Mouse (Mus musculus): ENCODE measurements around the gene Cd48. TPM values are rescaled to one million over a fixed set of nuclear protein-coding genes. Genes with fewer than 3 reads are reported as not detected.

The Cd48 gene
- polyA plus RNA-seq, 1 experiment from 2014 or later, result 4.4 TPM

- no peaks in the 10 kb centered on the region for H3K4me1 ChIP-seq (ENCODE audit: control insufficient read depth, insufficient read depth, low read length)
- no peaks in the 10 kb centered on the region for H3K36me3 ChIP-seq (ENCODE audit: control insufficient read depth, insufficient read depth, low read length)
- H3K4me2 ChIP-seq (ENCODE audit: low read depth, low read length), result no peak overlapping the region
- H3K9ac ChIP-seq (ENCODE audit: low read depth, low read length), result no peak overlapping the region
- no peak for ATAC-seq
- no peaks in the 10 kb centered on the region for H3K27me3 ChIP-seq (replicated peaks; ENCODE audit: control insufficient read depth, insufficient read depth, low read length)
- WGBS, result 80% methylated on average over 6 of the region's 6 CpGs
- no peaks in the 10 kb centered on the region for H3K9me3 ChIP-seq (ENCODE audit: control insufficient read depth, low read length)
- H3K27ac ChIP-seq (ENCODE audit: low read length), result no peak overlapping the region
- H3K4me3 ChIP-seq (ENCODE audit: low read length), result no peak overlapping the region
Observed at GRCm38 (mm10) chr1:171734898-171735297, 53.1 kb downstream of the Cd48 start.

GRCm38 (mm10) chr1:171748127-171748969 is 66.5 kb downstream of the Cd48 start:
- Histone ChIP-seq H3K4me2 (ENCODE audit: low read depth, low read length) (no peak overlapping the region), H3K36me3 (ENCODE audit: control insufficient read depth, insufficient read depth, low read length) (no peaks in the 10 kb centered on the region), H3K27me3 (replicated peaks; ENCODE audit: control insufficient read depth, insufficient read depth, low read length) (no peaks in the 10 kb centered on the region), H3K27ac (ENCODE audit: low read length) (no peak overlapping the region), H3K4me1 (ENCODE audit: control insufficient read depth, insufficient read depth, low read length) (no peaks in the 10 kb centered on the region), H3K9me3 (ENCODE audit: control insufficient read depth, low read length) (peaks cover 4% of the 10 kb centered on the region; the same call in 1 of the 2 replicates), H3K4me3 (ENCODE audit: low read length) (no peak overlapping the region), H3K9ac (ENCODE audit: low read depth, low read length) (no peak overlapping the region)
- ATAC-seq, result no peak
- 85% methylated on average over 3 of the region's 3 CpGs for WGBS

Small RNA genes lying within 50 kb of the gene (microRNA-seq; reads per million reads assigned to microRNA genes)
- gene Mir7683, result not detected

Other genes starting within 250 kb of the Cd48 start
- gene F11r, start 244.5 kb upstream of the Cd48 start, polyA plus RNA-seq (2015; fragmentation: Nextera tagmentation; extraction: Ambion mirVana), result 101 and 108 TPM in 2 replicates
- gene Alyref2, start 178.5 kb upstream of the Cd48 start, polyA plus RNA-seq (2015; fragmentation: Nextera tagmentation; extraction: Ambion mirVana), result 11.1 and 11.2 TPM in 2 replicates
- gene Itln1, start 146.7 kb upstream of the Cd48 start, polyA plus RNA-seq (2015; fragmentation: Nextera tagmentation; extraction: Ambion mirVana), result 0.20 and 0.23 TPM in 2 replicates
- gene Cd244a, start 122.8 kb upstream of the Cd48 start, polyA plus RNA-seq (2015; fragmentation: Nextera tagmentation; extraction: Ambion mirVana), result 0.62 and 0.91 TPM in 2 replicates
- 0.51 and 0.60 TPM in 2 replicates for gene Ly9, start 74.6 kb upstream of the Cd48 start, polyA plus RNA-seq (2015; fragmentation: Nextera tagmentation; extraction: Ambion mirVana)
- 0.18 and 0.23 TPM in 2 replicates for gene Slamf7, start 29.0 kb upstream of the Cd48 start, polyA plus RNA-seq (2015; fragmentation: Nextera tagmentation; extraction: Ambion mirVana)
- 0.11 and 0.15 TPM in 2 replicates for gene Slamf1, start 85.1 kb downstream of the Cd48 start, polyA plus RNA-seq (2015; fragmentation: Nextera tagmentation; extraction: Ambion mirVana)
- 1.1 and 1.8 TPM in 2 replicates for gene Cd84, start 157.7 kb downstream of the Cd48 start, polyA plus RNA-seq (2015; fragmentation: Nextera tagmentation; extraction: Ambion mirVana)
- not detected in 2 replicates for gene Gm10521, start 213.7 kb downstream of the Cd48 start, polyA plus RNA-seq (2015; fragmentation: Nextera tagmentation; extraction: Ambion mirVana)
- gene Slamf6, start 235.5 kb downstream of the Cd48 start, polyA plus RNA-seq (2015; fragmentation: Nextera tagmentation; extraction: Ambion mirVana), result 0.61 and 0.62 TPM in 2 replicates